ENCODE assay signal across 12 mouse cellular contexts in the genomic region with DNA sequence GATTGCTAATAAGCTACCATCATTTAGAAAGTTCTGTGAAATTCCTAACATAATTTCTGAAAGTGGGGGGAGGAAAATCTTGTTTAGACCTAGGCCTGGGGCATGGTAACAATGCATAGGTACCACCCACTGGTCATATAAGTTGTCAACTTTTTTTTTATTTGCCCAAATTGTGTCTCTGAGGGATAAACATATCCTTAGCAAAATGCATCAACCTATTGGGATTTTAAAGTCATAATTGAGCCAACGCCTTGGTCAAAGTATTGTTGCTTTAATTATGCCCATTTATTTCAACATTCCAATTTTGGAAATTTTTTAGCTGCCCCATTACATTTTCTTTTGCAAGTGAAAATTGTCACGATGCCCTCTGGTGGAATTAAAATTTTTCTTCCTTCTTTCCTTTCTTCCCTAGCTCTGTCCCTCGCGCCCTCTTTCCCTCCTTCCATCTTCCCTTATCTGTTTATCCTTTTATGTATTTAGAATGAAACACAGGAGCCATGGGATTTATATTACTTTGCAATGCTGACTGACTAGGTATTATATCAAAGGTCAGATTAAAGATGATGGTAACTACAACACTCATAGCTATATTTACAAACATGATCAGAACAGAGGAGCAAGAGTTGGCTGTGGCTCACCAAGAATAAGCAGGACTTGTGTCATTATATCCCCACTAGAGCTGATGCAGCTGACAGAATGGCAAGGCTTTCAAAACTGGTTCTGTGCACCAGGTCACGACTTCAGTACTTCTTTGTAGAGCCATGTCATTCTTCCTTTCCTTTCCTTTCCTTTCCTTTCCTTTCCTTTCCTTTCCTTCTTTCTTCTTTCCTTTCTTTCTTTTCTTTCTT.
DNase-seq lines count a peak whose midpoint lies in the region; ATAC-seq and TF ChIP-seq lines count a peak whose summit lies in the region.
"Had no signal": no experiment of that assay in that cellular context is flagged by ENCODE, and none has a peak within 500 bp of the region (broad histone marks: within the 10 kb centered on the region; RNA-seq: fewer than 3 reads in every experiment).

No protein-coding gene starts in this region.

- H3K36me3 ChIP-seq in forebrain, postnatal 0 days (ENCODE audit: insufficient read depth): no peaks in the 10 kb centered on the region
- H3K36me3 ChIP-seq in forebrain, embryonic 16.5 days (ENCODE audit: control insufficient read depth, insufficient read depth): no peaks in the 10 kb centered on the region
- no peaks in the 10 kb centered on the region for H3K36me3 ChIP-seq in liver, adult 2 months (ENCODE audit: control insufficient read depth, insufficient read depth, low read length)
- no peaks in the 10 kb centered on the region for H3K36me3 ChIP-seq in liver, embryonic 12.5 days
- H3K36me3 ChIP-seq: kidney, embryonic 15.5 days; lung, embryonic 15.5 days; stomach, embryonic 15.5 days had no signal

- no peak overlapping the region for H3K4me2 ChIP-seq in forebrain, postnatal 0 days (ENCODE audit: low read depth)
- H3K4me2 ChIP-seq in forebrain, embryonic 16.5 days (ENCODE audit: low read length): no peak overlapping the region
- no peak overlapping the region for H3K4me2 ChIP-seq in liver, embryonic 12.5 days
- H3K4me2 ChIP-seq: kidney, embryonic 15.5 days; lung, embryonic 15.5 days; stomach, embryonic 15.5 days had no signal

- peaks cover 3% of the 10 kb centered on the region for H3K4me1 ChIP-seq in forebrain, postnatal 0 days (ENCODE audit: insufficient read depth)
- H3K4me1 ChIP-seq in forebrain, embryonic 16.5 days (replicated peaks; ENCODE audit: control insufficient read depth, insufficient read depth, low read length): peaks cover 12% of the 10 kb centered on the region
- H3K4me1 ChIP-seq in liver, adult 2 months (ENCODE audit: control insufficient read depth, insufficient read depth, low read length): no peaks in the 10 kb centered on the region; the same call in 1 of the 2 replicates
- peaks cover 22% of the 10 kb centered on the region for H3K4me1 ChIP-seq in liver, embryonic 12.5 days

- no peak overlapping the region for H3K9ac ChIP-seq in forebrain, postnatal 0 days
- no peak overlapping the region for H3K9ac ChIP-seq in forebrain, embryonic 16.5 days (replicated peaks; ENCODE audit: low read depth, low read length)
- H3K9ac ChIP-seq in liver, adult 2 months (ENCODE audit: low read depth, low read length): no peak overlapping the region
- H3K9ac ChIP-seq in liver, embryonic 12.5 days: no peak overlapping the region
- H3K9ac ChIP-seq: kidney, embryonic 15.5 days; lung, embryonic 15.5 days; stomach, embryonic 15.5 days had no signal

- H3K9me3 ChIP-seq in forebrain, postnatal 0 days (ENCODE audit: low read length): no peaks in the 10 kb centered on the region
- no peaks in the 10 kb centered on the region for H3K9me3 ChIP-seq in forebrain, embryonic 16.5 days (ENCODE audit: control insufficient read depth, low read length)
- no peaks in the 10 kb centered on the region for H3K9me3 ChIP-seq in liver, embryonic 12.5 days (replicated peaks)
- H3K9me3 ChIP-seq: kidney, embryonic 15.5 days; lung, embryonic 15.5 days; stomach, embryonic 15.5 days had no signal

- TF ChIP-seq POLR2A in liver, adult 2 months (IDR thresholded peaks at IDR 0.05; ENCODE audit: extremely low read depth, insufficient read depth, low read length): no peak

- WGBS in forebrain, postnatal 0 days: 62% methylated on average over 5 of the region's 5 CpGs
- WGBS in forebrain, embryonic 16.5 days: 63% methylated on average over 5 of the region's 5 CpGs
- WGBS in liver, adult 2 months: 68% methylated on average over 5 of the region's 5 CpGs
- WGBS in liver, embryonic 12.5 days (ENCODE audit: insufficient replicate concordance): 57% methylated on average over 5 of the region's 5 CpGs

- no peaks in the 10 kb centered on the region for H3K27me3 ChIP-seq in forebrain, postnatal 0 days (ENCODE audit: insufficient read depth, low read length)
- H3K27me3 ChIP-seq in forebrain, embryonic 16.5 days (replicated peaks; ENCODE audit: control insufficient read depth, insufficient read depth, low read length): no peaks in the 10 kb centered on the region
- no peaks in the 10 kb centered on the region for H3K27me3 ChIP-seq in liver, adult 2 months (ENCODE audit: control insufficient read depth, insufficient read depth, low read length)
- no peaks in the 10 kb centered on the region for H3K27me3 ChIP-seq in liver, embryonic 12.5 days (replicated peaks)
- H3K27me3 ChIP-seq: kidney, embryonic 15.5 days; lung, embryonic 15.5 days; stomach, embryonic 15.5 days had no signal

- no peak overlapping the region for H3K4me3 ChIP-seq in forebrain, postnatal 0 days (ENCODE audit: low read depth, low read length)
- H3K4me3 ChIP-seq in forebrain, embryonic 16.5 days (replicated peaks; ENCODE audit: low read length): no peak overlapping the region
- no peak overlapping the region for H3K4me3 ChIP-seq in liver, adult 2 months (ENCODE audit: insufficient read depth, low read depth, low read length)
- no peak overlapping the region for H3K4me3 ChIP-seq in liver, embryonic 12.5 days
- H3K4me3 ChIP-seq: kidney, embryonic 15.5 days; lung, embryonic 15.5 days; myocyte; stomach, embryonic 15.5 days had no signal

- peak; percentile 39; the same call in 1 of the 2 replicates for TF ChIP-seq CTCF in forebrain, postnatal 0 days (IDR thresholded peaks at IDR 0.05; ENCODE audit: low read depth)
- TF ChIP-seq CTCF in liver, adult 2 months (IDR thresholded peaks at IDR 0.05; ENCODE audit: low read depth, low read length): peak; percentile 36; the same call in 1 of the 2 replicates

- no peaks in the 10 kb centered on the region for H3K79me2 ChIP-seq in liver, adult 2 months (ENCODE audit: control insufficient read depth, insufficient read depth, low read length)

- no peak for DNase-seq in forebrain, postnatal 0 days
- peak; percentile 24 for DNase-seq in liver, adult 2 months (ENCODE audit: extremely low read depth, low read depth, low spot score)
- peak; percentile 29 for DNase-seq in A20 (ENCODE audit: low read depth, low spot score)
- DNase-seq in brain, adult 2 months (ENCODE audit: low read depth, low spot score): peak; percentile 62
- no peak for DNase-seq in urinary bladder, adult 2 months (ENCODE audit: low spot score)
- no peak for DNase-seq in c-Kit-positive CD71-positive TER-119-positive erythroid progenitor cells, embryonic 14.5 days (ENCODE audit: low spot score)

- no peak for ATAC-seq in forebrain, postnatal 0 days
- ATAC-seq in forebrain, embryonic 16.5 days: no peak
- ATAC-seq in liver, embryonic 12.5 days: no peak

- H3K27ac ChIP-seq in forebrain, postnatal 0 days (ENCODE audit: low read depth, low read length): no peak overlapping the region
- H3K27ac ChIP-seq in forebrain, embryonic 16.5 days (ENCODE audit: low read length): no peak overlapping the region
- no peak overlapping the region for H3K27ac ChIP-seq in liver, adult 2 months (replicated peaks; ENCODE audit: insufficient read depth, low read depth, low read length)
- no peak overlapping the region for H3K27ac ChIP-seq in liver, embryonic 12.5 days
- H3K27ac ChIP-seq: kidney, embryonic 15.5 days; lung, embryonic 15.5 days; stomach, embryonic 15.5 days had no signal

Comparison
In these comparisons a context has a peak if more than half of its experiments do, and no peak if none do; other contexts are left out.
1. DNase-seq: peak in liver, adult 2 months (single experiment), A20 (single experiment) and brain, adult 2 months (single experiment); none in forebrain, postnatal 0 days (single experiment), urinary bladder, adult 2 months (single experiment) and c-Kit-positive CD71-positive TER-119-positive erythroid progenitor cells, embryonic 14.5 days (single experiment).